Mouse (Mus musculus) adrenal gland, postnatal 10 days (tissue): ENCODE measurements around the gene B3galnt1. TPM values are rescaled to one million over a fixed set of nuclear protein-coding genes. Genes with fewer than 3 reads are reported as not detected.
"Not testable (repeated sequence)": the region's sequence is repeated elsewhere in the genome, so short reads cannot be mapped to it uniquely, and the experiment has no call there.

ENCODE experiments used
- DNase-seq: peaks from one replicate; pipeline ENCODE4 v3.0.0; 2021; ENCODE audit warnings: mixed read lengths
- total RNA-seq, 2 experiments: library from RNA; stranded (reverse); gene quantifications; 2 replicates each; pipeline ENCODE4 v1.2.3; 2021

Gene B3galnt1
- total RNA-seq, 2 experiments from 2014 or later, result 14.1 to 15.9 TPM

- DNase-seq, result not testable (repeated sequence)
These were observed 33.2 kb downstream of the B3galnt1 start for GRCm38 (mm10) chr3:69565586-69565985.

- DNase-seq, result no peak
These were observed 35.4 kb downstream of the B3galnt1 start for GRCm38 (mm10) chr3:69563406-69563805.

GRCm38 (mm10) chr3:69561686-69562085, 37.1 kb downstream of the B3galnt1 start:
- peak; percentile 44 for DNase-seq

- peak; percentile 28 for DNase-seq
These were observed 38.8 kb downstream of the B3galnt1 start for GRCm38 (mm10) chr3:69559975-69560330.

GRCm38 (mm10) chr3:69559316-69559974, 39.3 kb downstream of the B3galnt1 start:
- DNase-seq, result peak; percentile 27

GRCm38 (mm10) chr3:69556092-69556778, 42.5 kb downstream of the B3galnt1 start:
- no peak for DNase-seq

- DNase-seq, result peak; percentile 39
These were observed 43.2 kb downstream of the B3galnt1 start for GRCm38 (mm10) chr3:69555511-69555910.

GRCm38 (mm10) chr3:69549602-69550001, 49.2 kb downstream of the B3galnt1 start:
- DNase-seq, result no peak

GRCm38 (mm10) chr3:69548704-69549455, 49.9 kb downstream of the B3galnt1 start:
- DNase-seq, result no peak

GRCm38 (mm10) chr3:69545017-69545416, 53.7 kb downstream of the B3galnt1 start:
- DNase-seq, result no peak

GRCm38 (mm10) chr3:69543730-69544129, 55.0 kb downstream of the B3galnt1 start:
- no peak for DNase-seq

GRCm38 (mm10) chr3:69542962-69543361, 55.8 kb downstream of the B3galnt1 start:
- DNase-seq, result peak; percentile 26

- DNase-seq, result no peak
These were observed 62.7 kb downstream of the B3galnt1 start for GRCm38 (mm10) chr3:69535941-69536647.

- DNase-seq, result no peak
These were observed 63.3 kb downstream of the B3galnt1 start for GRCm38 (mm10) chr3:69535486-69535885.

- DNase-seq, result no peak
These were observed 66.1 kb downstream of the B3galnt1 start for GRCm38 (mm10) chr3:69532687-69533086.

GRCm38 (mm10) chr3:69531511-69531910, 67.2 kb downstream of the B3galnt1 start:
- no peak for DNase-seq

GRCm38 (mm10) chr3:69529576-69529975, 69.2 kb downstream of the B3galnt1 start:
- DNase-seq, result no peak

GRCm38 (mm10) chr3:69527384-69527783, 71.4 kb downstream of the B3galnt1 start:
- no peak for DNase-seq

GRCm38 (mm10) chr3:69525072-69525529, 73.7 kb downstream of the B3galnt1 start:
- no peak for DNase-seq

- DNase-seq, result peak; percentile 45
These were observed 74.2 kb downstream of the B3galnt1 start for GRCm38 (mm10) chr3:69524356-69525071.
